Mouse (Mus musculus): ENCODE measurements around the gene Olfr1463.

The Olfr1463 gene

DNA sequence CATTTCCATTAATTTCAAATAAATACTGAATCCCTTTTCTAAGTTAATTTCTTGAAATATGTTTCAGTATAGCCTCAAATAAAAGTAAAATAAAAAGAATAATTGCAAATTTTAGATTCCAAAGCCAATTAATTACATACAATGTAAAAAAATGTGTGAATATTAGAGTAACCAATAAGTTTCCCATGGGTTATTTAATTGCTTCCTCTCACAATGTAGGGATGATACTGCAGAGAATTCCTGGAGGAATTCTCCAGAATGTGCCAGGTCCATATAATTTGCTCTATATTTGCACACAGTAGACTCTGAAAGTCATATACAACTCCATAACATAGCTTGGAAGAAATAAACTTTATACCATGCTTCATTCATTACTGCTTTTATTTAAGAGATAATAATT, at the start of gene Olfr1463:
TSS of gene Olfr1463 (plus strand) at position 301 of the 400 bp plus-strand sequence.
- in situ Hi-C loops (cut with MboI, MseI), result no loop called here

DNA sequence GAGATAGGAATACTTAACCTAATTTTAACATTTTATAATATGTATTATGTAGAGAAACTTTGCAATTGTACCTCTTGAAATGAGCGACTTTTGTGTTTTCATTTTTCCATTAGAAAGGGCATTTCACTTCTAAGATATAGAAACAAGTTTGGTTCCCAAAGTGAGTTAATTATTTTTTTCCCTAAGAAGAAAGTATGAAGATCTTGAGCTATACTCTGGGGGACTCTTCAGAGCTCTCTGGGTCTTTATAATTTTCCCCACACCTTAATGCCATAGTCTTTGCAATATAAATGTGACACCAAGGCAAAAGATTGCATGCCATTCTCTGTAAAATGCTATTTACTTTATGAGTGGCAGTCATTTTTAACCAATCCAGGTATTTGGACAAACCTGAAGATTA, 45.7 kb upstream of the Olfr1463 start, which contains the start of gene Olfr1462:
TSS of gene Olfr1462 (plus strand) at position 301 of the 400 bp plus-strand sequence.
- in situ Hi-C loops (cut with MboI, MseI), result no loop called here

GRCm38 (mm10) chr19:13221666-13222065, 9.5 kb upstream of the Olfr1463 start:
- in situ Hi-C loops (cut with MboI, MseI), result no loop called here
